Mouse (Mus musculus) ES-Bruce4 (cell line): ENCODE data around the gene Grm7. TPM values are rescaled to one million over a fixed set of nuclear protein-coding genes. Genes with fewer than 3 reads are reported as not detected.

Experiments
- H3K27ac ChIP-seq: 2 replicates; pipeline ENCODE4 v1.5.1; 2012; ENCODE audit warnings: low read length, inconsistent platforms; ENCODE audit not compliant: insufficient read depth
- H3K27me3 ChIP-seq: 2 replicates; pipeline ENCODE4 v1.6.1; 2012; ENCODE audit warnings: mild to moderate bottlenecking, low read length, inconsistent platforms; ENCODE audit not compliant: control insufficient read depth, poor library complexity, insufficient read depth, severe bottlenecking
- H3K36me3 ChIP-seq: 2 replicates; pipeline ENCODE4 v1.6.1; 2012; ENCODE audit warnings: inconsistent platforms, mild to moderate bottlenecking, low read length, moderate library complexity; ENCODE audit not compliant: control insufficient read depth, poor library complexity, insufficient read depth, severe bottlenecking
- H3K4me1 ChIP-seq: one replicate; pipeline ENCODE4 v1.8.1; 2011; ENCODE audit warnings: low read length; ENCODE audit not compliant: control insufficient read depth, insufficient read depth
- H3K4me3 ChIP-seq: 2 replicates; pipeline ENCODE4 v1.5.1; 2011; ENCODE audit warnings: low read depth, mild to moderate bottlenecking, low read length
- H3K9ac ChIP-seq: 2 replicates; pipeline ENCODE4 v1.6.1; 2012; ENCODE audit warnings: low read depth, mild to moderate bottlenecking, inconsistent platforms; ENCODE audit not compliant: poor library complexity, severe bottlenecking
- H3K9me3 ChIP-seq: replicated peaks from 2 replicates; pipeline ENCODE4 v1.6.1; 2012; ENCODE audit warnings: mild to moderate bottlenecking, low read length, inconsistent platforms; ENCODE audit not compliant: control insufficient read depth, poor library complexity, insufficient read depth, severe bottlenecking
- CTCF ChIP-seq: IDR thresholded peaks from one replicate; pipeline ENCODE4 v1.8.1; 2011; ENCODE audit warnings: low read depth, low read length
- EP300 ChIP-seq: IDR thresholded peaks from 2 replicates; pipeline ENCODE4 v1.6.1; 2011; ENCODE audit warnings: low read depth, low read length; ENCODE audit not compliant: insufficient read depth
- POLR2A ChIP-seq: IDR thresholded peaks from one replicate; pipeline ENCODE4 v1.8.1; 2011; ENCODE audit warnings: low read length; ENCODE audit not compliant: insufficient read depth
- polyA plus RNA-seq: library from polyadenylated mRNA; stranded (reverse); fragments of >200 nt; gene quantifications from 2 replicates; pipeline ENCODE4 v1.2.4, GENCODE M21; 2011; ENCODE audit warnings: low read depth; ENCODE audit not compliant: missing spikeins, insufficient read depth, insufficient read length

Gene Grm7
- polyA plus RNA-seq, 1 experiment: not detected

DNA sequence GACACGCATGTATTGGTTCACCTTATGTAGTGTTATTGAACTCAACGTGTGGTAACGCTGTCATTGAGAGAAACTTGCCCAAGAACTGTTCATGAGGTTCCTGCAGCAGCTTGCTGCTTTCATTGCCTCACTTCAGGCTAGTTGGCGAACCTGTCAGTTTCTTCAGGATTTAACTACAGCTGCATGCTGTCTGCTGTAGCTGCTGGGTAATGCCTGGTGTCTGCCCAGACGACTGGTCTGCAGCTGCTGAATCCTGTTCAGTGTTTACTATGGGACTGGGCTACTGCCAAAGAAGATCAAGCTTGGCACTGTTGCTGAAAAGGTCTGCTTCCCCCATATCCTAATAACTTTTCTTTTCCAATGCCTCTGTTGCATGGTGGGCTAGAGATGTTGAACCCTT lies 23.1 kb downstream of the Grm7 start:
- no peak overlapping the region for H3K9ac ChIP-seq
- no peak overlapping the region for H3K27ac ChIP-seq
- TF ChIP-seq CTCF: no peak
- TF ChIP-seq POLR2A: no peak
- TF ChIP-seq EP300: no peak
- no peaks in the 10 kb centered on the region for H3K4me1 ChIP-seq
- H3K9me3 ChIP-seq: no peaks in the 10 kb centered on the region
- no peaks in the 10 kb centered on the region for H3K36me3 ChIP-seq
- no peak overlapping the region for H3K4me3 ChIP-seq
- H3K27me3 ChIP-seq: no peaks in the 10 kb centered on the region

DNA sequence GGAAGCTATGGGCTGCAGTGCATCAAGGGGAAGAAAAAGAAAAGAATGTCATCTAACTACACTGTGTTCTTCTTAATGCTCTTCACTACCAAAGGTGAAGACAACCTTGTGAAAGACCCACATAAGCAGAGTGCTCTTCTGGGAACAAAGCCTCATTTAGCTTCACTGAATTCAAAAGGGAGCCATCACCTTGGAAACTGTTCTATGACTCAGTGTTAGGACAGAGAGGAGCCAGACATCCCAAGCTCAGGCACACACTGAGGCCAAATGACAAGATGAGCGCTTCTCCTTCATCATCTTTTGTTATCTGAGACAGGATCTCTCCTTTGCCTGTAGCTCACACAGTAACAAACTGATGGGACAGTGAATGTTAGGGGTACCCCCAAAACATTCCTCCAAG lies 45.6 kb downstream of the Grm7 start:
- no peaks in the 10 kb centered on the region for H3K27me3 ChIP-seq
- TF ChIP-seq CTCF (no peak), POLR2A (no peak), EP300 (no peak)
- H3K36me3 ChIP-seq: no peaks in the 10 kb centered on the region
- H3K27ac ChIP-seq: no peak overlapping the region
- no peaks in the 10 kb centered on the region for H3K9me3 ChIP-seq
- H3K4me1 ChIP-seq: no peaks in the 10 kb centered on the region
- H3K9ac ChIP-seq: no peak overlapping the region
- no peak overlapping the region for H3K4me3 ChIP-seq

DNA sequence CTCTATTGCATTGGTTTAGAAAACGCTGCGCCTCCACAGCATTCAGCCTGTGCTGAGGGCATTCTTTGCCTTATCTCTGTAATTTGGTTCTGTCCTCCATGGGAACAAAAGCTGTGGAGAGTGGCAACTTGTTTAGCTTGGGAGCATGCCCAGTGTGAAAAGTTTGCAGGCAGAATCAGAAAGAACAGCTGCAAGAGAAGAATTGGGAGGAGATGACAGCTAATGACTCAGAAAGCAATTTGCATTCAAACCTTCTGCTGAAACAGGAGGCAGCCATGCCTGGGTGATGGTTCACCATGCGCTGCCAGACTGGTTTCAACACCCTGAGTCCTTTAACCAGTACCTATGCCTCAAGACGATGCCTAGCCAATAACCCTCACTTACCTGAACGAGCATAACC lies 64.4 kb downstream of the Grm7 start:
- Histone ChIP-seq H3K4me3 (no peak overlapping the region), H3K36me3 (no peaks in the 10 kb centered on the region), H3K27ac (no peak overlapping the region), H3K9ac (no peak overlapping the region), H3K9me3 (no peaks in the 10 kb centered on the region), H3K27me3 (no peaks in the 10 kb centered on the region), H3K4me1 (no peaks in the 10 kb centered on the region)
- TF ChIP-seq EP300 (no peak), CTCF (no peak), POLR2A (no peak)

DNA sequence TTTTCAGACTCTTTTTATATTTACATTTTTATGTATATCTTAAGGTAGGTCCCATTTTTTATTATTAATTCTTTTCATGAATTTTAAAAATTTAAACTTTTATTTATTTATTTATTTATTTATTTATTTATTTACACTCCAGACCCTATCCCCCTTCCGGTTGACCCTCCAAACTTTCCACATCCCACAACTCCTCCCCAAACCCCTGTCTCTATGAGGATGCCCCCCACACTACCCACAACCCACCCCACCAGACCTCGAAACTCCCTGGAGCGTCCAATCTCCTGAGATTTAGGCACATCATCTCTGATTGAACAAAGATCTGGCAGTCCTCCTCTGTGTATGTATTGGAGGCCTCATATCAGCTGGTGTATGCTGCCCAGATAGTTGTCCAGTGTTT lies 69.6 kb downstream of the Grm7 start:
- Histone ChIP-seq H3K9ac (no peak overlapping the region), H3K4me3 (no peak overlapping the region), H3K36me3 (no peaks in the 10 kb centered on the region), H3K4me1 (no peaks in the 10 kb centered on the region), H3K9me3 (no peaks in the 10 kb centered on the region), H3K27me3 (no peaks in the 10 kb centered on the region), H3K27ac (no peak overlapping the region)
- no peak for TF ChIP-seq POLR2A

DNA sequence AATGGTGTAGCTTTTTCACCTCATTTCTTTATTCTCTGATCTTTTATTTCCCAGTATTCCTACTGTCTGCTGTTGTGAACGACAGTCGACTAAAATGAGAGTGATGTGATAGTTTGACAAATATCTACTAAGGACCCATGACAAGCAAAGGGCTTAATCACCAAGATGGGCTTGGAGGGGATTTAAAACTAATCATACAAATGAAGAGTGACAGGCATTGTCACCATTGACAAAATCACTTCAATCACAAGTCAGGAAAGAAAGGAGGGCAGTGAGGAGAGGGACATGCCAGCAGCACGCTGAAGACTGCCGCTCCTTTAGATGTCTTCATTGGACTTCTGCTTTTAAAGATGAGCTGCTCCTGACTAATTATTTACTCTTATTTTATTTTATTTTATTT lies 78.0 kb downstream of the Grm7 start:
- H3K4me3 ChIP-seq: no peak overlapping the region
- H3K27me3 ChIP-seq: no peaks in the 10 kb centered on the region
- no peaks in the 10 kb centered on the region for H3K36me3 ChIP-seq

DNA sequence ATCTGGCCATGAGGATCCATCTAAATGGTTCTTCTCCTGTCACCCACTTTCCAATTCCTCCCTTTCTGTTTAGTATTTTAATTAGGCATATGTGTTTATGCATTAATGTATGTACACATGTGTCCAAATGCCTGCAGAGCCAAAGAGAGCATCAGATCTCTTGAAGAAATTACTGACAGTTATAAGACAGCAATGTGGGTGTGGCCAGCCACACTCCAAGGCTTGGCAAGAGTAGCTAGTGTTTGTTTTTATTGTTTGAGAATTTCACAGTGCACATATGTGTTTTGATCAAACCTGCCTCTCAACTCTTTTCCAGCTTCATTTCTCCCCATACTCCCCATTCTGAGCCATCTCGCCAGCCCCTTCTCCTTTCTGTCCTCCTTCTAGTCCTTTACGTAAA lies 88.5 kb downstream of the Grm7 start:
- Histone ChIP-seq H3K4me1 (no peaks in the 10 kb centered on the region), H3K4me3 (no peak overlapping the region), H3K36me3 (no peaks in the 10 kb centered on the region), H3K9me3 (no peaks in the 10 kb centered on the region), H3K9ac (no peak overlapping the region), H3K27me3 (no peaks in the 10 kb centered on the region), H3K27ac (no peak overlapping the region)
- no peak for TF ChIP-seq EP300
- no peak for TF ChIP-seq POLR2A
- TF ChIP-seq CTCF: no peak

More for the DNA sequence above, 78.0 kb downstream of the Grm7 start:
- H3K9ac ChIP-seq: no peak overlapping the region
- H3K27ac ChIP-seq: no peak overlapping the region
- H3K9me3 ChIP-seq: no peaks in the 10 kb centered on the region
- H3K4me1 ChIP-seq: no peaks in the 10 kb centered on the region
- TF ChIP-seq POLR2A: no peak
- TF ChIP-seq EP300: no peak
- no peak for TF ChIP-seq CTCF
